Mouse (Mus musculus) intestine, embryonic 16.5 days (tissue): Measurements from ENCODE around the gene Ubac2. TPM values are rescaled to one million over a fixed set of nuclear protein-coding genes. Genes with fewer than 3 reads are reported as not detected.
"Not testable (repeated sequence)": the region's sequence is repeated elsewhere in the genome, so short reads cannot be mapped to it uniquely, and the experiment has no call there.

Experiments used
- ATAC-seq: fragments of 200-750 bp; cut with Nextera tagmentation; 2 replicates; pipeline ENCODE4 v1.8.0; 2017; ENCODE audit warnings: moderate TSS enrichment, moderate library complexity
- H3K27ac ChIP-seq: fragments of 300-500 bp; sonication (generic); 2 replicates; pipeline ENCODE4 v1.5.1; 2014; ENCODE audit warnings: mild to moderate bottlenecking, low read length
- H3K27me3 ChIP-seq: fragments of 300-500 bp; sonication (generic); replicated peaks from 2 replicates; pipeline ENCODE4 v1.6.1; 2014; ENCODE audit warnings: low read length, control low read depth, mixed read lengths; ENCODE audit not compliant: control insufficient read depth, insufficient read depth
- H3K36me3 ChIP-seq: fragments of 300-500 bp; sonication (generic); 2 replicates; pipeline ENCODE4 v1.6.1; 2014; ENCODE audit warnings: low read length, control low read depth; ENCODE audit not compliant: control insufficient read depth, insufficient read depth
- H3K4me1 ChIP-seq: fragments of 300-500 bp; sonication (generic); 2 replicates; pipeline ENCODE4 v1.6.1; 2014; ENCODE audit warnings: low read length, control low read depth, mixed read lengths; ENCODE audit not compliant: control insufficient read depth, insufficient read depth
- H3K4me2 ChIP-seq: fragments of 300-500 bp; sonication (generic); 2 replicates; pipeline ENCODE4 v1.6.1; 2014; ENCODE audit warnings: low read depth, low read length, control low read depth
- H3K4me3 ChIP-seq: fragments of 300-500 bp; sonication (generic); 2 replicates; pipeline ENCODE4 v1.5.1; 2014; ENCODE audit warnings: mild to moderate bottlenecking, low read length
- H3K9ac ChIP-seq: fragments of 300-500 bp; sonication (generic); 2 replicates; pipeline ENCODE4 v1.6.1; 2014; ENCODE audit warnings: low read depth, low read length
- H3K9me3 ChIP-seq: fragments of 300-500 bp; sonication (generic); 2 replicates; pipeline ENCODE4 v1.6.1; 2016; ENCODE audit warnings: low read length, control low read depth; ENCODE audit not compliant: control insufficient read depth
- WGBS: fragments of 180-500 bp; shearing (Covaris S2); extraction: QIAGEN DNeasy Blood & Tissue Kit; methylation state at CpG from one replicate; pipeline ENCODE4 v1.1.7; 2014; 5-methylcytosine and 5-hydroxymethylcytosine counted together
- polyA plus RNA-seq: library from polyadenylated mRNA; unstranded; fragments of >200 nt; fragmentation: Nextera tagmentation; extraction: Ambion mirVana; gene quantifications from 2 replicates; pipeline ENCODE4 v1.2.1, GENCODE M21; 2015

Gene Ubac2
- polyA plus RNA-seq, 1 experiment from 2014 or later = 63.3 TPM

GRCm38 (mm10) chr14:121866574-121866973 lies 11.8 kb upstream of the Ubac2 start:
- Histone ChIP-seq H3K4me2 (no peak overlapping the region), H3K27ac (no peak overlapping the region), H3K9ac (no peak overlapping the region), H3K27me3 (no peaks in the 10 kb centered on the region), H3K4me1 (0 out of 2 replicates have a peak, but pooled peaks cover 3% of the 10 kb centered on the region), H3K9me3 (no peaks in the 10 kb centered on the region), H3K36me3 (no peaks in the 10 kb centered on the region), H3K4me3 (no peak overlapping the region)
- WGBS = 68% methylated on average over 3 of the region's 3 CpGs
- ATAC-seq = no peak

GRCm38 (mm10) chr14:121869111-121869510 lies 9.3 kb upstream of the Ubac2 start:
- no peak for ATAC-seq
- Histone ChIP-seq H3K4me3 (no peak overlapping the region), H3K4me2 (no peak overlapping the region), H3K27ac (no peak overlapping the region), H3K9ac (no peak overlapping the region), H3K27me3 (no peaks in the 10 kb centered on the region), H3K9me3 (no peaks in the 10 kb centered on the region), H3K36me3 (no peaks in the 10 kb centered on the region), H3K4me1 (0 out of 2 replicates have a peak, but pooled peaks cover 3% of the 10 kb centered on the region)
- 69% methylated on average over 1 of the region's 1 CpGs for WGBS

- no peaks in the 10 kb centered on the region for H3K9me3 ChIP-seq
- H3K9ac ChIP-seq = no peak overlapping the region
- H3K27ac ChIP-seq = no peak overlapping the region
- no peak for ATAC-seq
- H3K4me2 ChIP-seq = no peak overlapping the region
- H3K4me1 ChIP-seq = peaks cover 6% of the 10 kb centered on the region
- no peaks in the 10 kb centered on the region for H3K36me3 ChIP-seq
- no peaks in the 10 kb centered on the region for H3K27me3 ChIP-seq
- 80% methylated on average over 1 of the region's 1 CpGs for WGBS
- H3K4me3 ChIP-seq = no peak overlapping the region
Measured at GRCm38 (mm10) chr14:121872760-121873159, 5.7 kb upstream of the Ubac2 start.

- H3K4me3 ChIP-seq = no peak overlapping the region
- no peak overlapping the region for H3K4me2 ChIP-seq
- no peaks in the 10 kb centered on the region for H3K9me3 ChIP-seq
- H3K9ac ChIP-seq = no peak overlapping the region
- WGBS = 66% methylated on average over 2 of the region's 2 CpGs
- no peaks in the 10 kb centered on the region for H3K27me3 ChIP-seq
- H3K27ac ChIP-seq = no peak overlapping the region
- no peaks in the 10 kb centered on the region for H3K36me3 ChIP-seq
- peaks cover 6% of the 10 kb centered on the region for H3K4me1 ChIP-seq
- ATAC-seq = no peak
Measured at GRCm38 (mm10) chr14:121873172-121873571, 5.2 kb upstream of the Ubac2 start.

- no peak for ATAC-seq
- Histone ChIP-seq H3K9ac (no peak overlapping the region), H3K27me3 (no peaks in the 10 kb centered on the region), H3K9me3 (no peaks in the 10 kb centered on the region), H3K36me3 (no peaks in the 10 kb centered on the region), H3K4me1 (peaks cover 6% of the 10 kb centered on the region), H3K27ac (no peak overlapping the region), H3K4me3 (no peak overlapping the region), H3K4me2 (no peak overlapping the region)
- 75% methylated on average over 4 of the region's 4 CpGs for WGBS
Measured at GRCm38 (mm10) chr14:121873646-121874045, 4.8 kb upstream of the Ubac2 start.

GRCm38 (mm10) chr14:121876190-121876589 lies 2.2 kb upstream of the Ubac2 start:
- not testable (repeated sequence) for H3K27me3 ChIP-seq, H3K4me2 ChIP-seq, H3K27ac ChIP-seq, H3K9ac ChIP-seq, H3K9me3 ChIP-seq, ATAC-seq, H3K4me3 ChIP-seq, H3K36me3 ChIP-seq
- H3K4me1 ChIP-seq = peaks cover 16% of the 10 kb centered on the region
- 70% methylated on average over 2 of the region's 2 CpGs for WGBS

GRCm38 (mm10) chr14:121876860-121877259 lies 1.6 kb upstream of the Ubac2 start:
- no peaks in the 10 kb centered on the region for H3K27me3 ChIP-seq
- ATAC-seq = no peak
- 92% methylated on average over 2 of the region's 2 CpGs for WGBS

GRCm38 (mm10) chr14:121877640-121878039 lies 780 bp upstream of the Ubac2 start:
- peak overlapping the region; percentile 58 for H3K4me2 ChIP-seq
- WGBS = 34% methylated on average over 8 of the region's 8 CpGs
- peak overlapping the region; percentile 98 for H3K4me3 ChIP-seq
- H3K27me3 ChIP-seq = no peaks in the 10 kb centered on the region
- peak overlapping the region; percentile 99 for H3K27ac ChIP-seq
- no peak for ATAC-seq
- no peaks in the 10 kb centered on the region for H3K9me3 ChIP-seq
- H3K4me1 ChIP-seq = peaks cover 25% of the 10 kb centered on the region
- H3K36me3 ChIP-seq = no peaks in the 10 kb centered on the region
- H3K9ac ChIP-seq = peak overlapping the region; percentile 96

More at GRCm38 (mm10) chr14:121876860-121877259, 1.6 kb upstream of the Ubac2 start:
- H3K4me1 ChIP-seq = peaks cover 18% of the 10 kb centered on the region
- H3K27ac ChIP-seq = no peak overlapping the region
- H3K36me3 ChIP-seq = no peaks in the 10 kb centered on the region
- no peak overlapping the region for H3K4me2 ChIP-seq
- no peak overlapping the region for H3K9ac ChIP-seq
- H3K9me3 ChIP-seq = no peaks in the 10 kb centered on the region
- no peak overlapping the region for H3K4me3 ChIP-seq

GRCm38 (mm10) chr14:121878859-121879206 lies 413 bp downstream of the Ubac2 start:
- H3K36me3 ChIP-seq = no peaks in the 10 kb centered on the region
- H3K27ac ChIP-seq = peak overlapping the region; percentile 65
- WGBS = under 1% methylated on average over 27 of the region's 27 CpGs
- peak overlapping the region; percentile 96 for H3K9ac ChIP-seq
- ATAC-seq = peak; percentile 62
- H3K4me2 ChIP-seq = peak overlapping the region; percentile 95
- peaks cover 36% of the 10 kb centered on the region for H3K4me1 ChIP-seq
- H3K9me3 ChIP-seq = no peaks in the 10 kb centered on the region
- no peaks in the 10 kb centered on the region for H3K27me3 ChIP-seq
- peak overlapping the region; percentile 98 for H3K4me3 ChIP-seq

- H3K36me3 ChIP-seq = no peaks in the 10 kb centered on the region
- H3K4me2 ChIP-seq = peak overlapping the region; percentile 95
- WGBS = 9% methylated on average over 16 of the region's 16 CpGs
- ATAC-seq = no peak
- H3K4me1 ChIP-seq = peaks cover 42% of the 10 kb centered on the region
- peak overlapping the region; percentile 65; the same call in 1 of the 2 replicates for H3K27ac ChIP-seq
- no peaks in the 10 kb centered on the region for H3K27me3 ChIP-seq
- H3K9me3 ChIP-seq = no peaks in the 10 kb centered on the region
- peak overlapping the region; percentile 96 for H3K9ac ChIP-seq
- H3K4me3 ChIP-seq = peak overlapping the region; percentile 98
Measured at GRCm38 (mm10) chr14:121879266-121879840, 933 bp downstream of the Ubac2 start.
